Comparison of ENCODE assay signal across 9 mouse cellular contexts in the genomic region with DNA sequence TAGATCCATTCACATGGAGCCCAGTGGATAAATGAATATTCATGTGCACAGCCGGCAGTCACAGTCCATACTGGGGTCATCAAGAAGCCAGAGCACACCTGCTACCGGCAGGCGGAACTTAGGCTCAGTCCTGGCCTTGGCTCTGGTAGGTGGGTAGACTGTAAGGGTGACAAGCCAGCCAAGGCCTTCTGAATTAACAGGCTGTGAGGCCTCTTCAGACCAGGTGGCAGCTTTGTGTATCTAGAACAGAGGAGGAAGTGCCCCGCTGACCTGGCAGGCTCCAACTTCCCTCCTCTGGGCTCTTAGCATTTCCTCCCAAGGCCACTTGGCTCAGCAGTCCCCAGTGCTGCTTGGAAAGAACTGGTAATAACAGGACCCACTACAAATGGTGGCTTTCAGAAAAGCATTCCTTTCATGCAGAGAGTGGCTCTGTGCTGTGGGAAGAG. TPM values are rescaled to one million over a fixed set of nuclear protein-coding genes. Genes with fewer than 3 reads are reported as not detected.
DNase-seq lines count a peak whose midpoint lies in the region; ATAC-seq and TF ChIP-seq lines count a peak whose summit lies in the region.
"Had no signal": no experiment of that assay in that cellular context is flagged by ENCODE, and none has a peak within 500 bp of the region (broad histone marks: within the 10 kb centered on the region; RNA-seq: fewer than 3 reads in every experiment).

No protein-coding gene starts in this region.

- no peak overlapping the region for H3K9ac ChIP-seq in neural tube, embryonic 11.5 days (ENCODE audit: low read length)
- H3K9ac ChIP-seq in hindbrain, embryonic 11.5 days (ENCODE audit: low read depth, low read length): no peak overlapping the region

- H3K36me3 ChIP-seq in neural tube, embryonic 11.5 days (ENCODE audit: control insufficient read depth, insufficient read depth, low read length): no peaks in the 10 kb centered on the region
- H3K36me3 ChIP-seq in hindbrain, embryonic 11.5 days (ENCODE audit: control insufficient read depth, insufficient read depth, low read length): no peaks in the 10 kb centered on the region

- H3K4me3 ChIP-seq in neural tube, embryonic 11.5 days (ENCODE audit: low read depth, low read length): no peak overlapping the region
- no peak overlapping the region for H3K4me3 ChIP-seq in hindbrain, embryonic 11.5 days (ENCODE audit: low read depth, low read length)
- no peak overlapping the region for H3K4me3 ChIP-seq in lung, adult 2 months (replicated peaks; ENCODE audit: extremely low read depth, low read depth, low read length)

- H3K9me3 ChIP-seq in neural tube, embryonic 11.5 days (ENCODE audit: control insufficient read depth, low read length): no peaks in the 10 kb centered on the region
- H3K9me3 ChIP-seq in hindbrain, embryonic 11.5 days (ENCODE audit: control insufficient read depth, low read length): no peaks in the 10 kb centered on the region

- no peak overlapping the region for H3K4me2 ChIP-seq in neural tube, embryonic 11.5 days (ENCODE audit: low read depth)
- H3K4me2 ChIP-seq in hindbrain, embryonic 11.5 days (replicated peaks; ENCODE audit: low read depth, low read length): no peak overlapping the region

- no peak for ATAC-seq in neural tube, embryonic 11.5 days (ENCODE audit: insufficient read depth, low FRiP score, low TSS enrichment)
- no peak for ATAC-seq in hindbrain, embryonic 11.5 days (ENCODE audit: low FRiP score)

- no peaks in the 10 kb centered on the region for H3K27me3 ChIP-seq in neural tube, embryonic 11.5 days (ENCODE audit: control insufficient read depth, insufficient read depth, low read length)
- H3K27me3 ChIP-seq in hindbrain, embryonic 11.5 days (ENCODE audit: control insufficient read depth, insufficient read depth, low read length): no peaks in the 10 kb centered on the region

- H3K27ac ChIP-seq in neural tube, embryonic 11.5 days (ENCODE audit: low read depth, low read length): no peak overlapping the region
- H3K27ac ChIP-seq in hindbrain, embryonic 11.5 days (ENCODE audit: low read depth, low read length): no peak overlapping the region
- H3K27ac ChIP-seq: macrophage had no signal

- 37% methylated on average over 4 of the region's 4 CpGs for WGBS in neural tube, embryonic 11.5 days
- WGBS in hindbrain, embryonic 11.5 days: 29% methylated on average over 4 of the region's 4 CpGs
- WGBS in lung, adult 2 months: 30% methylated on average over 4 of the region's 4 CpGs

- no peak for TF ChIP-seq CTCF in lung, adult 2 months (IDR thresholded peaks at IDR 0.05; ENCODE audit: insufficient read depth, low read length)

- TF ChIP-seq POLR2A in lung, adult 2 months (IDR thresholded peaks at IDR 0.05; ENCODE audit: borderline replicate concordance, extremely low read depth, low read depth, low read length): no peak

- peaks cover 4% of the 10 kb centered on the region for H3K4me1 ChIP-seq in neural tube, embryonic 11.5 days (ENCODE audit: control insufficient read depth, insufficient read depth, low read length)
- no peaks in the 10 kb centered on the region for H3K4me1 ChIP-seq in hindbrain, embryonic 11.5 days (replicated peaks; ENCODE audit: control insufficient read depth, insufficient read depth, low read length)
- H3K4me1 ChIP-seq in lung, adult 2 months (ENCODE audit: control insufficient read depth, insufficient read depth, low read length): peaks cover 48% of the 10 kb centered on the region

- peak; percentile 53 for DNase-seq in adrenal gland, adult 2 months
- DNase-seq in adrenal gland, postnatal 4 days (ENCODE audit: low spot score in 2 of 2): no peak
- DNase-seq in neural tube, embryonic 11.5 days (ENCODE audit: low spot score): peak; percentile 19
- no peak for DNase-seq in neural tube, embryonic 10.5 days (ENCODE audit: extremely low spot score, low spot score)
- peak; percentile 10 for DNase-seq in hindbrain, embryonic 11.5 days (ENCODE audit: low spot score)
- DNase-seq in lung, adult 2 months: peak; percentile 43
- DNase-seq in Muller cell, postnatal 12 days (ENCODE audit: inconsistent ontology term): no peak
- no peak for DNase-seq in c-Kit-positive CD71-positive TER-119-positive erythroid progenitor cells, embryonic 14.5 days (ENCODE audit: low spot score)

RNA-seq across cellular contexts. Expression of gene B9d1, which starts 24.3 kb away (rescaled TPM):
- total RNA-seq in adrenal gland, adult 2 months (2021): 10 to 100 TPM; 16.4 to 21.1 TPM
- polyA plus RNA-seq in adrenal gland, adult 2 months (2012; rRNA removed): 18.1 and 19.3 TPM in 2 replicates
- 10 to 100 TPM; 21.3 to 25.4 TPM for total RNA-seq in adrenal gland, postnatal 4 days (2021)
- 40.5 and 45.8 TPM in 2 replicates for polyA plus RNA-seq in neural tube, embryonic 11.5 days (2014; fragmentation: Nextera tagmentation; extraction: Ambion mirVana)
- 34.3 and 42.1 TPM in 2 replicates for polyA plus RNA-seq in hindbrain, embryonic 11.5 days (2014; fragmentation: Nextera tagmentation; extraction: Ambion mirVana)
- 28.4 and 37.5 TPM in 2 replicates for polyA plus RNA-seq in lung, adult 2 months (2012; rRNA removed)

RNA-seq across cellular contexts. Expression of gene Mapk7, which starts 35.1 kb away (rescaled TPM):
- 10 to 100 TPM; 14.5 to 15.5 TPM for total RNA-seq in adrenal gland, adult 2 months (2021)
- 34.5 and 39.5 TPM in 2 replicates for polyA plus RNA-seq in adrenal gland, adult 2 months (2012; rRNA removed)
- total RNA-seq in adrenal gland, postnatal 4 days (2021): 10 to 100 TPM; 25.9 to 28.1 TPM
- 70.1 and 76.7 TPM in 2 replicates for polyA plus RNA-seq in neural tube, embryonic 11.5 days (2014; fragmentation: Nextera tagmentation; extraction: Ambion mirVana)
- 51.5 and 54.7 TPM in 2 replicates for polyA plus RNA-seq in hindbrain, embryonic 11.5 days (2014; fragmentation: Nextera tagmentation; extraction: Ambion mirVana)
- 39.3 and 40.1 TPM in 2 replicates for polyA plus RNA-seq in lung, adult 2 months (2012; rRNA removed)

RNA-seq across cellular contexts. Expression of gene Mfap4, which starts 44.1 kb away (rescaled TPM):
- 1 to 10 TPM; 5.5 to 6.5 TPM for total RNA-seq in adrenal gland, adult 2 months (2021)
- polyA plus RNA-seq in adrenal gland, adult 2 months (2012; rRNA removed): 35.5 and 39.1 TPM in 2 replicates
- total RNA-seq in adrenal gland, postnatal 4 days (2021): 10 to 100 TPM; 65.8 to 68.6 TPM
- 119 and 127 TPM in 2 replicates for polyA plus RNA-seq in neural tube, embryonic 11.5 days (2014; fragmentation: Nextera tagmentation; extraction: Ambion mirVana)
- 111 and 132 TPM in 2 replicates for polyA plus RNA-seq in hindbrain, embryonic 11.5 days (2014; fragmentation: Nextera tagmentation; extraction: Ambion mirVana)
- 1,294 and 1,321 TPM in 2 replicates for polyA plus RNA-seq in lung, adult 2 months (2012; rRNA removed)
- polyA plus RNA-seq: macrophage had no signal

RNA-seq across cellular contexts. Expression of gene Epn2, which starts 50.2 kb away (rescaled TPM):
- 10 to 100 TPM; 20.6 to 29.5 TPM for total RNA-seq in adrenal gland, adult 2 months (2021)
- polyA plus RNA-seq in adrenal gland, adult 2 months (2012; rRNA removed): 18.2 and 18.6 TPM in 2 replicates
- total RNA-seq in adrenal gland, postnatal 4 days (2021): 10 to 100 TPM; 38.5 to 44.2 TPM
- polyA plus RNA-seq in neural tube, embryonic 11.5 days (2014; fragmentation: Nextera tagmentation; extraction: Ambion mirVana): 31.4 and 35.0 TPM in 2 replicates
- 28.8 and 34.2 TPM in 2 replicates for polyA plus RNA-seq in hindbrain, embryonic 11.5 days (2014; fragmentation: Nextera tagmentation; extraction: Ambion mirVana)
- 74.0 and 84.5 TPM in 2 replicates for polyA plus RNA-seq in lung, adult 2 months (2012; rRNA removed)

Comparison
In these comparisons a context has a peak if more than half of its experiments do, and no peak if none do; other contexts are left out.
1. DNase-seq: peak in adrenal gland, adult 2 months (single experiment), neural tube, embryonic 11.5 days (single experiment), hindbrain, embryonic 11.5 days (single experiment) and lung, adult 2 months (single experiment); none in adrenal gland, postnatal 4 days (0 of 2), neural tube, embryonic 10.5 days (single experiment), Muller cell, postnatal 12 days (single experiment) and c-Kit-positive CD71-positive TER-119-positive erythroid progenitor cells, embryonic 14.5 days (single experiment).